Mouse (Mus musculus): ENCODE measurements at regions not wholly inside any gene's neighbourhood (a gene's known extent, or its start where the extent isn't known, plus 50 kb on each side); places are given as distances from the start of the nearest gene placed in this dataset.

- no peaks in the 10 kb centered on the region for H3K9me3 ChIP-seq (replicated peaks)
- H3K4me1 ChIP-seq, result no peaks in the 10 kb centered on the region
- no peak for ATAC-seq (ENCODE audit: insufficient number of reproducible peaks, low FRiP score, low TSS enrichment, low read depth)
- H3K27me3 ChIP-seq, result no peaks in the 10 kb centered on the region
- 78% methylated on average over 1 of the region's 1 CpGs for WGBS
- H3K27ac ChIP-seq (replicated peaks), result no peak overlapping the region
- H3K4me2 ChIP-seq (replicated peaks), result no peak overlapping the region
- H3K4me3 ChIP-seq (replicated peaks), result no peak overlapping the region
- no peak overlapping the region for H3K9ac ChIP-seq
- H3K36me3 ChIP-seq, result no peaks in the 10 kb centered on the region
Observed at GRCm38 (mm10) chr3:155246628-155247027, 153.4 kb downstream of the Lrriq3 start.

- ATAC-seq (ENCODE audit: insufficient number of reproducible peaks, low FRiP score, low TSS enrichment, low read depth), result no peak
- H3K27ac ChIP-seq (replicated peaks), result no peak overlapping the region
- 56% methylated on average over 2 of the region's 2 CpGs for WGBS
- no peaks in the 10 kb centered on the region for H3K27me3 ChIP-seq
- H3K9me3 ChIP-seq (replicated peaks), result no peaks in the 10 kb centered on the region
- no peak overlapping the region for H3K9ac ChIP-seq
- H3K4me1 ChIP-seq, result no peaks in the 10 kb centered on the region
- no peaks in the 10 kb centered on the region for H3K36me3 ChIP-seq
- no peak overlapping the region for H3K4me3 ChIP-seq (replicated peaks)
- H3K4me2 ChIP-seq (replicated peaks), result no peak overlapping the region
Observed at GRCm38 (mm10) chr3:155247124-155247523, 153.9 kb downstream of the Lrriq3 start.

GRCm38 (mm10) chr3:155247929-155248328 lies 154.7 kb downstream of the Lrriq3 start:
- no peak for ATAC-seq (ENCODE audit: insufficient number of reproducible peaks, low FRiP score, low TSS enrichment, low read depth)
- 84% methylated on average over 1 of the region's 1 CpGs for WGBS

GRCm38 (mm10) chr3:155250904-155251303 lies 157.7 kb downstream of the Lrriq3 start:
- no peak for ATAC-seq (ENCODE audit: insufficient number of reproducible peaks, low FRiP score, low TSS enrichment, low read depth)
- Histone ChIP-seq H3K9ac (no peak overlapping the region), H3K27ac (replicated peaks) (no peak overlapping the region), H3K36me3 (no peaks in the 10 kb centered on the region), H3K4me3 (replicated peaks) (no peak overlapping the region), H3K4me2 (replicated peaks) (no peak overlapping the region), H3K9me3 (replicated peaks) (no peaks in the 10 kb centered on the region), H3K27me3 (no peaks in the 10 kb centered on the region), H3K4me1 (no peaks in the 10 kb centered on the region)
- WGBS, result 81% methylated on average over 2 of the region's 2 CpGs

More at GRCm38 (mm10) chr3:155247929-155248328, 154.7 kb downstream of the Lrriq3 start:
- no peak overlapping the region for H3K27ac ChIP-seq (replicated peaks)
- H3K4me3 ChIP-seq (replicated peaks), result no peak overlapping the region
- no peaks in the 10 kb centered on the region for H3K27me3 ChIP-seq
- H3K4me2 ChIP-seq (replicated peaks), result no peak overlapping the region
- no peak overlapping the region for H3K9ac ChIP-seq
- H3K36me3 ChIP-seq, result no peaks in the 10 kb centered on the region
- H3K4me1 ChIP-seq, result no peaks in the 10 kb centered on the region
- no peaks in the 10 kb centered on the region for H3K9me3 ChIP-seq (replicated peaks)

GRCm38 (mm10) chr3:155298206-155298605 lies 205.0 kb downstream of the Lrriq3 start:
- H3K36me3 ChIP-seq, result no peaks in the 10 kb centered on the region
- no peak overlapping the region for H3K4me3 ChIP-seq (replicated peaks)
- no peaks in the 10 kb centered on the region for H3K27me3 ChIP-seq
- no peak overlapping the region for H3K27ac ChIP-seq (replicated peaks)
- H3K9me3 ChIP-seq (replicated peaks), result no peaks in the 10 kb centered on the region
- no peak overlapping the region for H3K9ac ChIP-seq
- 75% methylated on average over 3 of the region's 3 CpGs for WGBS
- no peak overlapping the region for H3K4me2 ChIP-seq (replicated peaks)
- H3K4me1 ChIP-seq, result no peaks in the 10 kb centered on the region
- ATAC-seq (ENCODE audit: insufficient number of reproducible peaks, low FRiP score, low TSS enrichment, low read depth), result no peak

GRCm38 (mm10) chr3:155298724-155299123 lies 205.5 kb downstream of the Lrriq3 start:
- no peak overlapping the region for H3K4me3 ChIP-seq (replicated peaks)
- no peak overlapping the region for H3K9ac ChIP-seq
- no peaks in the 10 kb centered on the region for H3K4me1 ChIP-seq
- H3K27me3 ChIP-seq, result no peaks in the 10 kb centered on the region
- no peak overlapping the region for H3K4me2 ChIP-seq (replicated peaks)
- ATAC-seq (ENCODE audit: insufficient number of reproducible peaks, low FRiP score, low TSS enrichment, low read depth), result 0 out of 2 replicates have a peak, but pooled peaks have one; percentile 11
- H3K9me3 ChIP-seq (replicated peaks), result no peaks in the 10 kb centered on the region
- H3K27ac ChIP-seq (replicated peaks), result no peak overlapping the region
- no peaks in the 10 kb centered on the region for H3K36me3 ChIP-seq

GRCm38 (mm10) chr3:155322322-155322721 lies 229.1 kb downstream of the Lrriq3 start:
- H3K9ac ChIP-seq, result no peak overlapping the region
- no peaks in the 10 kb centered on the region for H3K27me3 ChIP-seq
- no peak overlapping the region for H3K4me2 ChIP-seq (replicated peaks)
- ATAC-seq (ENCODE audit: insufficient number of reproducible peaks, low FRiP score, low TSS enrichment, low read depth), result no peak
- no peak overlapping the region for H3K4me3 ChIP-seq (replicated peaks)
- H3K4me1 ChIP-seq, result no peaks in the 10 kb centered on the region
- H3K9me3 ChIP-seq (replicated peaks), result no peaks in the 10 kb centered on the region
- H3K36me3 ChIP-seq, result no peaks in the 10 kb centered on the region
- WGBS, result 79% methylated on average over 2 of the region's 2 CpGs
- H3K27ac ChIP-seq (replicated peaks), result no peak overlapping the region

- no peaks in the 10 kb centered on the region for H3K36me3 ChIP-seq
- peak; percentile 63; the same call in 1 of the 2 replicates for ATAC-seq (ENCODE audit: insufficient number of reproducible peaks, low FRiP score, low TSS enrichment, low read depth)
- no peaks in the 10 kb centered on the region for H3K9me3 ChIP-seq (replicated peaks)
- H3K4me3 ChIP-seq (replicated peaks), result no peak overlapping the region
- H3K27me3 ChIP-seq, result no peaks in the 10 kb centered on the region
- 36% methylated on average over 2 of the region's 2 CpGs for WGBS
- no peaks in the 10 kb centered on the region for H3K4me1 ChIP-seq
- no peak overlapping the region for H3K9ac ChIP-seq
- no peak overlapping the region for H3K4me2 ChIP-seq (replicated peaks)
- H3K27ac ChIP-seq (replicated peaks), result no peak overlapping the region
Observed at GRCm38 (mm10) chr3:155329701-155330100, 236.5 kb downstream of the Lrriq3 start.

GRCm38 (mm10) chr3:155349185-155349584 lies 256.0 kb downstream of the Lrriq3 start:
- Histone ChIP-seq H3K36me3 (no peaks in the 10 kb centered on the region), H3K4me1 (no peaks in the 10 kb centered on the region), H3K4me2 (replicated peaks) (no peak overlapping the region), H3K9ac (no peak overlapping the region), H3K27me3 (no peaks in the 10 kb centered on the region), H3K9me3 (replicated peaks) (no peaks in the 10 kb centered on the region), H3K27ac (replicated peaks) (no peak overlapping the region), H3K4me3 (replicated peaks) (no peak overlapping the region)
- no peak for ATAC-seq (ENCODE audit: insufficient number of reproducible peaks, low FRiP score, low TSS enrichment, low read depth)
- WGBS, result 55% methylated on average over 1 of the region's 1 CpGs

GRCm38 (mm10) chr3:155351636-155352035 lies 258.4 kb downstream of the Lrriq3 start:
- WGBS, result 79% methylated on average over 2 of the region's 2 CpGs
- H3K27ac ChIP-seq (replicated peaks), result no peak overlapping the region
- H3K36me3 ChIP-seq, result no peaks in the 10 kb centered on the region
- H3K9me3 ChIP-seq (replicated peaks), result no peaks in the 10 kb centered on the region
- H3K27me3 ChIP-seq, result no peaks in the 10 kb centered on the region
- H3K4me2 ChIP-seq (replicated peaks), result no peak overlapping the region
- H3K9ac ChIP-seq, result no peak overlapping the region
- no peak for ATAC-seq (ENCODE audit: insufficient number of reproducible peaks, low FRiP score, low TSS enrichment, low read depth)
- no peak overlapping the region for H3K4me3 ChIP-seq (replicated peaks)
- H3K4me1 ChIP-seq, result no peaks in the 10 kb centered on the region

GRCm38 (mm10) chr3:155352277-155352802 lies 259.1 kb downstream of the Lrriq3 start:
- WGBS, result 65% methylated on average over 2 of the region's 2 CpGs
- H3K4me1 ChIP-seq, result no peaks in the 10 kb centered on the region
- ATAC-seq (ENCODE audit: insufficient number of reproducible peaks, low FRiP score, low TSS enrichment, low read depth), result no peak
- no peak overlapping the region for H3K27ac ChIP-seq (replicated peaks)
- no peaks in the 10 kb centered on the region for H3K36me3 ChIP-seq
- H3K9me3 ChIP-seq (replicated peaks), result no peaks in the 10 kb centered on the region
- no peak overlapping the region for H3K4me3 ChIP-seq (replicated peaks)
- no peak overlapping the region for H3K4me2 ChIP-seq (replicated peaks)
- H3K27me3 ChIP-seq, result no peaks in the 10 kb centered on the region
- H3K9ac ChIP-seq, result no peak overlapping the region

GRCm38 (mm10) chr3:155360399-155360798 lies 267.2 kb downstream of the Lrriq3 start:
- H3K9me3 ChIP-seq (replicated peaks), result no peaks in the 10 kb centered on the region
- no peak overlapping the region for H3K27ac ChIP-seq (replicated peaks)
- no peak overlapping the region for H3K9ac ChIP-seq
- no peaks in the 10 kb centered on the region for H3K36me3 ChIP-seq
- peak; percentile 65; the same call in 1 of the 2 replicates for ATAC-seq (ENCODE audit: insufficient number of reproducible peaks, low FRiP score, low TSS enrichment, low read depth)
- no peaks in the 10 kb centered on the region for H3K27me3 ChIP-seq
- H3K4me2 ChIP-seq (replicated peaks), result no peak overlapping the region
- 40% methylated on average over 1 of the region's 1 CpGs for WGBS
- no peaks in the 10 kb centered on the region for H3K4me1 ChIP-seq
- H3K4me3 ChIP-seq (replicated peaks), result no peak overlapping the region

All from embryonic facial prominence, embryonic 15.5 days (tissue).